Mouse (Mus musculus) mouse embryonic stem cell (cell line): ENCODE measurements around the gene Hpse.

Source experiments
- in situ Hi-C, 2 experiments: fragments of 300-500 bp; cut with MboI; formaldehyde crosslinking; loops; 1 replicate in 1 of 2; 3 replicates in 1 of 2; pipeline ENCODE4 v1.14.3; 2019 to 2020; ENCODE audit warnings: low sequenced_read_pairs in 2 of 2, low pct_unique_long_range_greater_than_20kb in 1 of 2, mixed read lengths in 1 of 2; ENCODE audit not compliant: unreplicated experiment in 1 of 2

Gene Hpse

GRCm38 (mm10) chr5:100651486-100651885 is 68.0 kb downstream of the Hpse start:
- in situ Hi-C loops = no loop called here

GRCm38 (mm10) chr5:100650969-100651368 is 68.5 kb downstream of the Hpse start:
- in situ Hi-C loops = no loop called here

- in situ Hi-C loops = no loop called here
Observed at GRCm38 (mm10) chr5:100648546-100648945, 71.0 kb downstream of the Hpse start.

- in situ Hi-C loops = no loop called here
Observed at GRCm38 (mm10) chr5:100648046-100648445, 71.5 kb downstream of the Hpse start.

GRCm38 (mm10) chr5:100646558-100646957 is 73.0 kb downstream of the Hpse start:
- in situ Hi-C loops = no loop called here

GRCm38 (mm10) chr5:100643991-100644535 is 75.5 kb downstream of the Hpse start:
- in situ Hi-C loops = no loop called here

GRCm38 (mm10) chr5:100643253-100643990 is 76.1 kb downstream of the Hpse start:
- in situ Hi-C loops = no loop called here

GRCm38 (mm10) chr5:100642316-100642715 is 77.2 kb downstream of the Hpse start:
- in situ Hi-C loops = no loop called here

- in situ Hi-C loops = no loop called here
Observed at GRCm38 (mm10) chr5:100638483-100638882, 81.0 kb downstream of the Hpse start.

- in situ Hi-C loops = no loop called here
Observed at GRCm38 (mm10) chr5:100636794-100637544, 82.5 kb downstream of the Hpse start.

GRCm38 (mm10) chr5:100635908-100636307 is 83.6 kb downstream of the Hpse start:
- in situ Hi-C loops = no loop called here

GRCm38 (mm10) chr5:100634885-100635478 is 84.5 kb downstream of the Hpse start:
- in situ Hi-C loops = no loop called here

GRCm38 (mm10) chr5:100632540-100633129 is 86.9 kb downstream of the Hpse start:
- in situ Hi-C loops = no loop called here
